Mouse (Mus musculus) gastrocnemius, postnatal 14 days (tissue): ENCODE measurements at regions not wholly inside any gene's neighbourhood (a gene's known extent, or its start where the extent isn't known, plus 50 kb on each side); places are given as distances from the start of the nearest gene placed in this dataset.
A peak's percentile ranks its signal among the peaks of the same experiment; 100 is the strongest.

Experiments
- DNase-seq: peaks from one replicate; pipeline ENCODE4 v3.0.0; 2021; ENCODE audit warnings: mixed read lengths
- intact Hi-C: fragments of 180-260 bp; cut with DNase I; formaldehyde crosslinking; loops from one replicate; pipeline ENCODE4 v1.15.1; 2025; ENCODE audit warnings: low total_unique reads

GRCm38 (mm10) chr14:31942266-31942960 is 86.4 kb upstream of the Galnt15 start:
- intact Hi-C loops: loop anchor here (5.0 kb wide), 1 partner anchor 145 kb away; no protein-coding TSS in a partner anchor
- DNase-seq: no peak

DNA sequence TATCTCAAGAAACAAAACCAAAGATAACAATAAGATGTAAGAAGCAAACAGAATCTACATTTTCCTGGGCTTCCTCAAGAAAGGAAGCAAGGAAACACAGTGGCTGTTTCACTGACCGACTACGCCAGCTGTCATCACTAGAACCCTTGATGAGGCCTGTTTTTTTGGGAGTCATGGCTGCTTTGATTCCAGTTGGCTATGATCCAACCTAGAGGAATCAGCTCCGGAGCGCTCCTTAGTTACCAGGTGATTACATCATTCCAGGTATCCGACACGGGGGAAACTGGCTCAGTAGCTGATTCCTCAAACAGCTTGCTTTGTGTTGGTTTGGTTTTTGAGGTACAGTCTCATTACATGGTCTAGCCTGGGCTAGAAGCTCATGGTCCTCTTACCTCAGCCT is 84.1 kb upstream of the Galnt15 start:
- intact Hi-C loops: loop anchor here (5.0 kb wide), 2 partner anchors 133 to 147 kb away; no protein-coding TSS in a partner anchor
- DNase-seq: no peak

DNA sequence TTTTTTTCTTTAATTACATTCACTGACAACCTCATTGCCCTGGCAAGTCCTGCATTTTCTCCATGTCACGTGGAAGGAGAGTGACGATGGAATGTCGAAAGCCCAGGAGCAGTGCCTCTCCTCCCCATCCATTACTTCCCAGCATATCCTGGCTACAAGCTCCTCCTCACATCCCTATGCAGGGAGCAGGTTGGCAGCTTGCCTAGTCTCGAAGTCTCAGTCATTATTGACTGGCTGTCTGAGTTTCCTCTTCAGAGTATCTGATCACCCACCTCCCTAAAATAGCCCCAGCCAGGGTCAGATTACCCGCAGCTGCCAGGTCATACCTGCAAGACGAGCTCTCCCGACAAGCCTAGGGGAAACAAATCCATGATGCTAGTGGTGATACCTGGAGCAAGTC is 83.7 kb upstream of the Galnt15 start:
- peak; percentile 49 for DNase-seq
- intact Hi-C loops: loop anchor here (5.0 kb wide), 1 partner anchor 132 kb away; no protein-coding TSS in a partner anchor

- no peak for DNase-seq
- intact Hi-C loops: loop anchor here (5.0 kb wide), 1 partner anchor 131 kb away; no protein-coding TSS in a partner anchor
Measured at GRCm38 (mm10) chr14:31946032-31946431, 82.8 kb upstream of the Galnt15 start.

DNA sequence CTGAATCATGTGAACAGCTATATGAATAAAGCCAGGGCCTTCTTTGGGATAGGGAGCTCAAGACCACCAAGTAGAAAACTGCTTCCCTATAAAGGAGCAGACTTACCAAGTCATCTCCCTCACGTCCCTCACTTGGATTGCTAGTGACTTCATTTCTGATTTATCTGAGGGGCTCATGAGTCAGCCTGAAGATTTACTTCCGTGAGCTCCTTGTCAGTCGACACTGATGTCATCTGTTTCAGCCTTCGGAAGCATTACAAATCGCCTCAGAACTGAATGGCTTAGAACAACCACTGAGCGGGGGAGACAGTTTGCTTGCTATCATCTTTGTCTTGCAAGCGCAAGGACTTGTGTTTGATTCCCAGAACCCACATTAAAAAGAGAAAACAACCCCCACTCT is 81.5 kb upstream of the Galnt15 start:
- intact Hi-C loops: loop anchor here (5.0 kb wide), 1 partner anchor 130 kb away; no protein-coding TSS in a partner anchor
- DNase-seq: no peak

DNA sequence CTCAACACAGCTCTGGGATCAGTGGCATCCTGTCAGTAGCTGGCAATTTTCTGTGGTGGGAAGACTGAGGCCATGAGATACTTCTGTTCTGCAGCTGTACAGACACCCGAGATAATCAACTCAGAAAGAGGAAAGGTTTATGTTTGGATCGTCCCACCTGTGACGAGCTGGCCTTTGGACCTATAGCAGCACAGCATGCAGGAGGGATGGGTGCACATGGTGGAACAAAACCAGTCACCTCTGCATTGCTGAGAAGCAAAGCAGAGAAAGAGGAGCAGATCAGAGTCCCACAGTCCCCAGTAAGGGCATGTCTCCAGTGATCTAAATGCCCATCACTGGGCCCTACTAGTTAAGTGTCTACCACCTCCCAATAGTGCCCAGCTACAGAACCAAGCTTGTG is 76.9 kb upstream of the Galnt15 start:
- intact Hi-C loops: loop anchor here (10.0 kb wide), 1 partner anchor 297 kb away; no protein-coding TSS in a partner anchor
- no peak for DNase-seq

DNA sequence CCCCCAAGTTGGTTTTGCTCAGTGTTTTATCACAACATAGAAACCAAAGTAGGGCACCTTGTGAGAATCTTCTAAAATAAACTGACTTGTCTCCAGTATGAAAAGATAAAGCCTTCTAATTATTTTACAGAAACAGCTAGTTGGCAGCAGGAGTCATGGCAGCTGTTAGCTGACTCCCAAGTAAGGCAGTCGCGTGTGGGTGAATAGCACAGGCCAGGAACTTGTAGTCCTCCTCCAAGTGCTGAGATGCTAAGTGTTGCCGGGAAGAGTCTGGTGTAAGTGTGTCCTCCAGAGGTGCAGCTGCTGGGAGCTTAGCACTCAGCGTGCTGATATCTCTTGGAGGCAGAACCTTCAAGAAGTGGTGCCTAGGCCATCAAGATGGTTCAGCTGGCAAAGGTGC is 75.0 kb upstream of the Galnt15 start:
- no peak for DNase-seq
- intact Hi-C loops: loop anchor here (2.0 to 10.0 kb wide), 2 partner anchors 79 to 299 kb away; no protein-coding TSS in a partner anchor

DNA sequence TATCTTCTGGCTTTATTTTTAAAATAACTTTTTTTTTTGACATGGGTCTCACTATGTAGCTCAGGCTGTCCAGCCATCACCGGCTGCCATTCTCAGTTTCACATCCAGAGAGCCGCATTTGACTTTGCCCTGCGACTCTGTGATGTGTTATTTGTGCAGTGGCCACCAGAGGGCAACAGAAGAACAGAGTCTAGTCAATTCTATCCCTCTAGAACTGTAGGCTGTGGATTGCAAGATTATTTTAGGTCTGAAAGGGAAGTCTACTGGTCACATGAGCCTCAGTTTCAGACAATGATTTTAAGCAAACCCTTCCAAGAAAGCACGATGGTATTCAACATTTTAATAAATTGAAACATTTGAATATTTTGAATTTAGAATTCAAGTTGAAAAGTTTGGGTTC is 73.8 kb upstream of the Galnt15 start:
- peak; percentile 81 for DNase-seq
- intact Hi-C loops: loop anchor here (2.0 to 10.0 kb wide), 2 partner anchors 78 to 300 kb away; no protein-coding TSS in a partner anchor

- intact Hi-C loops: loop anchor here (10.0 kb wide), 1 partner anchor 302 kb away; no protein-coding TSS in a partner anchor
Measured at GRCm38 (mm10) chr14:31957211-31957638, 71.6 kb upstream of the Galnt15 start.

DNA sequence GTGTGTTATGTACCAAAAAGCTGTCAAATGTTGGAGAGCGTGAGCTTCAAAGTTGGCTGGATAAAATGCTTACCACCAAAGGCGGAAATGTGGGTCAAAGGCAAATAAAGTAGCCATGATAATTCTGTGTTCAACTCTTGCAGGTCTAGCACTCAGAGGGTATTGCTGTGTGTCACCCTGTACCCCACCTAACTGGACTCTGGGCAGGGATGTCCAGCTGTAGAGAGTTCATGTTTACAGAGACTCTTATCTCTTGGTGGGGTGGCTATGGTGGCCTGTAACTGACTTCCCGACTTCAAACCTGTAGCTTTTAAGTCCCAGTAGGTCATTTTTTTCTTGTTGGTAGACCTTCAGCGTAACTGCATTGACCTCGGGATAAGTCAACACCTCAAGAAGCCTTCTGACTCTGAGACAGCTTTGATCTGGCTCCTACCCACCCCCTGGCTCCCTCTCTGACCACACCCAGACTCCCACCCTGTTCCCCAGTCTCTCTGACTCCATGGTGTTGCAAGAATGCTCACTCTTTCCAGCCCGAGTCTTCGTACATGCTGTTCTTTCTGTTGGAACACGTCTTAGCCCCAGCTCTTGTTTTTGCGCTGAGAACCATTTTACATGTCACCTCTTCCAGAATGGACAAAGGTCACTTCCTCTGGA is 68.5 kb upstream of the Galnt15 start:
- no peak for DNase-seq
- intact Hi-C loops: no loop called here

More at GRCm38 (mm10) chr14:31957211-31957638, 71.6 kb upstream of the Galnt15 start:
- DNase-seq: no peak

- DNase-seq: no peak
- intact Hi-C loops: no loop called here
Measured at GRCm38 (mm10) chr14:31961442-31961841, 67.3 kb upstream of the Galnt15 start.

GRCm38 (mm10) chr14:31963131-31963911 is 65.5 kb upstream of the Galnt15 start:
- DNase-seq: peak; percentile 36
- intact Hi-C loops: no loop called here

GRCm38 (mm10) chr14:31964076-31964475 is 64.7 kb upstream of the Galnt15 start:
- no peak for DNase-seq

DNA sequence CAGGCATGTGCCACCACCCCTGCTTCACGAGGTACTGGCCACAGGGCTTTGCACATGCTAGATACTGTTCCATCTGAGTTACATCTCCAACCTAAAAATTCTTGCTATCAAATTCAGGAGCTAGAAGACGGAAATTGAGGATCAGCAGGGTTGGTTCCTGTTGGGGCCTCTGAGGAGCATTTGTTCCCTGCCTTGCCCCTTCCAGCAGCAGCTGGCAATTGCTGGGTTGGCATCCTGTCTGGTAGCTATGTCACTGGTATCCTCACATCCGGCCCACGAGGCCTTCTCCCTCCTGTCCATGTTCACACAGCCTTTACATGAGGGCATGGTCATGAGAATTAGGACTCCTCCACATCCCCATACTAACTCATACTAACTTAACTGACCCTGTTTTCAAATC is 64.0 kb upstream of the Galnt15 start:
- intact Hi-C loops: no loop called here
- DNase-seq: no peak

More at GRCm38 (mm10) chr14:31964076-31964475, 64.7 kb upstream of the Galnt15 start:
- intact Hi-C loops: no loop called here

- DNase-seq: no peak
- intact Hi-C loops: no loop called here
Measured at GRCm38 (mm10) chr14:31969531-31969930, 59.3 kb upstream of the Galnt15 start.

GRCm38 (mm10) chr14:31970245-31970830 is 58.5 kb upstream of the Galnt15 start:
- intact Hi-C loops: no loop called here
- DNase-seq: peak; percentile 36

GRCm38 (mm10) chr14:31970851-31971250 is 57.9 kb upstream of the Galnt15 start:
- intact Hi-C loops: no loop called here
- DNase-seq: no peak

- intact Hi-C loops: no loop called here
- no peak for DNase-seq
Measured at GRCm38 (mm10) chr14:31973702-31974101, 55.1 kb upstream of the Galnt15 start.

DNA sequence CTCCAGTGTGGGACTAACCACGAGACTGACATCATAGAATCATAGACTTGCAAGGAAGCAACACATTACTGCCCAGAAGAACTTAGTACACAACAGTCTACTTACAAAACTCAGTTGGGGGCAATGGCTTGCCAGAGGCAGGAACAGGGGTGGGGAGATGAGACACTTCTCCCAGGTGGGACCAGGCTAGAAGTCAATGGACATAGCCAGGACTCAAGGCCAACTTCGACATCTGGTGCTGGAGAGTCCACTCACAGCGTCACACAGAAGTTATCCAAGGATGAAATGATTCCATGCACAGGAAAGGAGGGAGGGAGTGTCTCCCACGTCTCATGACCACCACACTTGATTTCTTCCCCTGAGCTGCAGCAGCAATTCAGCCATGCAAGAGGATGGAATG is 50.6 kb upstream of the Galnt15 start:
- DNase-seq: no peak

More for the DNA sequence above, 50.6 kb upstream of the Galnt15 start:
- intact Hi-C loops: no loop called here
